Mouse (Mus musculus): ENCODE data around the gene Msi2.

Msi2 gene

GRCm38 (mm10) chr11:88614527-88615305 is 103.6 kb downstream of the Msi2 start:
- CTCF ChIA-PET = interaction anchor here (0.6 to 2.1 kb wide), 8 partner anchors 11 to 48 kb away, joined by 3 to 11 read pairs (median 4); no protein-coding TSS in a partner anchor

- CTCF ChIA-PET = interaction anchor here (0.7 to 2.1 kb wide), 4 partner anchors 12 to 49 kb away, joined by 3 to 8 read pairs (median 5); no protein-coding TSS in a partner anchor
Observed at GRCm38 (mm10) chr11:88613771-88614526, 104.4 kb downstream of the Msi2 start.

- CTCF ChIA-PET = no interaction called here
Observed at GRCm38 (mm10) chr11:88613008-88613407, 105.3 kb downstream of the Msi2 start.

GRCm38 (mm10) chr11:88612141-88612540 is 106.2 kb downstream of the Msi2 start:
- CTCF ChIA-PET = no interaction called here

- CTCF ChIA-PET = no interaction called here
Observed at GRCm38 (mm10) chr11:88610809-88611208, 107.5 kb downstream of the Msi2 start.

GRCm38 (mm10) chr11:88610112-88610511 is 108.2 kb downstream of the Msi2 start:
- CTCF ChIA-PET = no interaction called here

- CTCF ChIA-PET = no interaction called here
Observed at GRCm38 (mm10) chr11:88608584-88608983, 109.7 kb downstream of the Msi2 start.

GRCm38 (mm10) chr11:88607725-88608383 is 110.5 kb downstream of the Msi2 start:
- CTCF ChIA-PET = interaction anchor here (0.6 kb wide), 1 partner anchor 87 kb away, joined by 4 read pairs; no protein-coding TSS in a partner anchor

- CTCF ChIA-PET = interaction anchor here (0.7 kb wide), 1 partner anchor 50 kb away, joined by 5 read pairs; no protein-coding TSS in a partner anchor
Observed at GRCm38 (mm10) chr11:88605771-88606170, 112.5 kb downstream of the Msi2 start.

- CTCF ChIA-PET = interaction anchor here (0.6 to 0.7 kb wide), 2 partner anchors 49 to 115 kb away, joined by 3 to 5 read pairs; no protein-coding TSS in a partner anchor
Observed at GRCm38 (mm10) chr11:88605098-88605525, 113.2 kb downstream of the Msi2 start.

GRCm38 (mm10) chr11:88604635-88605034 is 113.7 kb downstream of the Msi2 start:
- CTCF ChIA-PET = interaction anchor here (0.6 kb wide), 1 partner anchor 115 kb away, joined by 3 read pairs; no protein-coding TSS in a partner anchor

GRCm38 (mm10) chr11:88603366-88603765 is 114.9 kb downstream of the Msi2 start:
- CTCF ChIA-PET = no interaction called here

GRCm38 (mm10) chr11:88602471-88603120 is 115.7 kb downstream of the Msi2 start:
- CTCF ChIA-PET = no interaction called here

- CTCF ChIA-PET = no interaction called here
Observed at GRCm38 (mm10) chr11:88600194-88600593, 118.1 kb downstream of the Msi2 start.

- CTCF ChIA-PET = interaction anchor here (0.8 kb wide), 1 partner anchor 15 kb away, joined by 4 read pairs; no protein-coding TSS in a partner anchor
Observed at GRCm38 (mm10) chr11:88599332-88600130, 118.8 kb downstream of the Msi2 start.

GRCm38 (mm10) chr11:88598848-88599175 is 119.5 kb downstream of the Msi2 start:
- CTCF ChIA-PET = interaction anchor here (0.6 to 0.8 kb wide), 2 partner anchors 14 to 16 kb away, joined by 4 read pairs; no protein-coding TSS in a partner anchor

- CTCF ChIA-PET = interaction anchor here (0.6 to 1.8 kb wide), 2 partner anchors 14 to 17 kb away, joined by 4 to 8 read pairs; no protein-coding TSS in a partner anchor
Observed at GRCm38 (mm10) chr11:88598150-88598847, 120.0 kb downstream of the Msi2 start.

GRCm38 (mm10) chr11:88595616-88596015 is 122.7 kb downstream of the Msi2 start:
- CTCF ChIA-PET = no interaction called here

GRCm38 (mm10) chr11:88594804-88595611 is 123.3 kb downstream of the Msi2 start:
- CTCF ChIA-PET = no interaction called here
